Mouse (Mus musculus): ENCODE measurements around the gene Kif26b.

Kif26b gene

GRCm38 (mm10) chr1:178661556-178661955 lies 132.6 kb downstream of the Kif26b start:
- DNase-seq (ENCODE audit: low spot score in 2 of 2): no peak

GRCm38 (mm10) chr1:178663539-178663938 lies 134.6 kb downstream of the Kif26b start:
- DNase-seq (ENCODE audit: low spot score in 2 of 2): no peak

GRCm38 (mm10) chr1:178664271-178664969 lies 135.5 kb downstream of the Kif26b start:
- no peak for DNase-seq (ENCODE audit: low spot score in 2 of 2)

GRCm38 (mm10) chr1:178666524-178666923 lies 137.6 kb downstream of the Kif26b start:
- no peak for DNase-seq (ENCODE audit: low spot score in 2 of 2)

- no peak for DNase-seq (ENCODE audit: low spot score in 2 of 2)
Observed at GRCm38 (mm10) chr1:178667808-178668207, 138.9 kb downstream of the Kif26b start.

GRCm38 (mm10) chr1:178668907-178669306 lies 140.0 kb downstream of the Kif26b start:
- DNase-seq (ENCODE audit: low spot score in 2 of 2): peak; percentile 29 to 47

GRCm38 (mm10) chr1:178673051-178673450 lies 144.1 kb downstream of the Kif26b start:
- no peak for DNase-seq (ENCODE audit: low spot score in 2 of 2)

GRCm38 (mm10) chr1:178673506-178673905 lies 144.6 kb downstream of the Kif26b start:
- DNase-seq (ENCODE audit: low spot score in 2 of 2): no peak

- peak in 1 of 2 experiments; percentile 9 for DNase-seq (ENCODE audit: low spot score in 2 of 2)
Observed at GRCm38 (mm10) chr1:178675542-178676252, 146.8 kb downstream of the Kif26b start.

GRCm38 (mm10) chr1:178677160-178677559 lies 148.2 kb downstream of the Kif26b start:
- no peak for DNase-seq (ENCODE audit: low spot score in 2 of 2)

- DNase-seq (ENCODE audit: low spot score in 2 of 2): no peak
Observed at GRCm38 (mm10) chr1:178677630-178678221, 148.8 kb downstream of the Kif26b start.

- DNase-seq (ENCODE audit: low spot score in 2 of 2): no peak
Observed at GRCm38 (mm10) chr1:178683631-178684030, 154.7 kb downstream of the Kif26b start.

GRCm38 (mm10) chr1:178684991-178685680 lies 156.2 kb downstream of the Kif26b start:
- DNase-seq (ENCODE audit: low spot score in 2 of 2): no peak

- no peak for DNase-seq (ENCODE audit: low spot score in 2 of 2)
Observed at GRCm38 (mm10) chr1:178686881-178687280, 158.0 kb downstream of the Kif26b start.

- no peak for DNase-seq (ENCODE audit: low spot score in 2 of 2)
Observed at GRCm38 (mm10) chr1:178689512-178689911, 160.6 kb downstream of the Kif26b start.

GRCm38 (mm10) chr1:178691679-178692078 lies 162.8 kb downstream of the Kif26b start:
- DNase-seq (ENCODE audit: low spot score in 2 of 2): no peak

GRCm38 (mm10) chr1:178700102-178700501 lies 171.2 kb downstream of the Kif26b start:
- DNase-seq (ENCODE audit: low spot score in 2 of 2): no peak

GRCm38 (mm10) chr1:178703496-178703895 lies 174.6 kb downstream of the Kif26b start:
- DNase-seq (ENCODE audit: low spot score in 2 of 2): no peak

- peak; percentile 28 to 33 for DNase-seq (ENCODE audit: low spot score in 2 of 2)
Observed at GRCm38 (mm10) chr1:178707925-178708351, 179.0 kb downstream of the Kif26b start.

GRCm38 (mm10) chr1:178708356-178708755 lies 179.4 kb downstream of the Kif26b start:
- no peak for DNase-seq (ENCODE audit: low spot score in 2 of 2)

GRCm38 (mm10) chr1:178712189-178712873 lies 183.4 kb downstream of the Kif26b start:
- no peak for DNase-seq (ENCODE audit: low spot score in 2 of 2)
